Mouse (Mus musculus) right cerebral cortex, postnatal 14 days (tissue): ENCODE data around the gene Aff1.

Source experiments
- DNase-seq: peaks from one replicate; pipeline ENCODE4 v3.0.0; 2022

Gene Aff1

GRCm38 (mm10) chr5:103845418-103846153, 153.4 kb downstream of the Aff1 start:
- peak; percentile 45 for DNase-seq

DNA sequence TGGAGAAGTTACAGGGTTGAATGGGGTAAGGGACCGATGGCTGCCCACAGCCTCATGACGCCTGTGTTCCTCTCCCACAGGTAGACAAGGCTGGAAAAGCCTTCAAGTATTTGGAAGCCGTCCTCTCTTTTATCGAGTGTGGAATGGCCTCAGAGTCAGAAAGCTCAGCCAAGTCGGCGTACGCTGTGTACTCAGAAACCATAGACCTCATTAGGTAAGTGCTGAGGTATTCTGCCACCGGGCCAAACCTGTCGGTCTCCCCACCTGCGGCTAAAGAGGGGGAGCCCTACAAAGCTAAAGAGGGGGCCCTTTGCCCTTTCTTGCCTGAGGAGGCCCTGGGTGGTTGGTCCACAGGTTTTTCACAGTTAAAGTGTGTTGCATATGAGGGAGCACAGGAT, 154.0 kb downstream of the Aff1 start:
- DNase-seq: no peak

- no peak for DNase-seq
These were observed 154.4 kb downstream of the Aff1 start for GRCm38 (mm10) chr5:103846609-103847008.

DNA sequence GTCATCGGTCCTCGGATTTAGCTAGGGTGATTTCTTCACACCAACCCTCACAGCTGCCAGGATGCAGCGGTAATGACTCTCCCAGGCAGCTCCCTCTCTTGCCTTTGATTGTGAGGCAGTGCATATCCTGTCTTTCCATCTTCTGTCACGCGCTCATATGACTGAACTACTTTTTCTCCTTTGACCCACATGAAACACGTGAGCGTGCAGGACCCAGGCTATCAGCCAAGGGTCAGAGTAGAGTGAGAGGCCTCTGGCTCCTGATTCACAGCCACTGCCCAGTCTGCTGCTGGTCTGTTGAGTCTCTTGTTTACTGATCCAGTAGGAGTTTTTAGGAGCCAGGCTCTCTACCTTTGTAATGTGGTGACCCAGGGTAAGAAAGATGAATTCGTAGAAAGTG, 156.4 kb downstream of the Aff1 start:
- no peak for DNase-seq

DNA sequence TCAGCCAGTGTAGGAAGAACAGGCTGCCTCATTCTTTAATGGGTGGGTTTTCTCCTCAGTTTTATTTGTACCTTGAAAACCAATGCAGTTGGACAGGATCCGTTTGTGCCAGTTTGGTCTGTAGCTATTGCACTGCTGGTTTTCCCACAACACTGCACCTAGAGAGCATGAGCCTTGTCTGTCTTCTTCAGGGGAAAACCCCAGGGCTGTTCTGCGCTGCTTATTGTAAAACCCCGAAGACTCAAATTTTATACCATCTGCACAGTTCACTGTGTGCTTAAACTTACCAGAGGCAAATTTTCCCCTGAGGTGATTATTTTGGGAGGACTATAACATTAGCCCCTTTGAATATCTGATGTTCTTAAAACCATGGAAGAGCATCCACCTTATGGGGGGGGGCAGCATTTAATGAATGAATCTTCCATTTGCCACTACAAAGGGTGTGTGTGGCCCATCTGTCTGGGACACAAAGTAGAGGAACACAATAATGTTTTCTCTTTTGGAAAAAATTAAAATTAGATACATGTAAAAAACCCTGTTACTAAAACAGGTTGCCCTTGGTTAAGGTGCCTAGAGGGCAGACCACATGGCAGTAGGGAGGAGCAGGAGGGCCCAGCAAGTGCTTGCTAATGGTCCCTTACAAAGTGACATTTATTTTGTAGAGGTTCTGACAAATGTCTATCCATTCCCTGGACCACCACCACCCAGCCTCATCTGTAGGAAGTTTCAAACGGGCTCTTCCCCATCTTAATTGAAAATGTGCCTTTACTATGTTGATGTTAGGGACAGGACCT, 160.8 kb downstream of the Aff1 start:
- DNase-seq: no peak

GRCm38 (mm10) chr5:103854041-103854806, 162.1 kb downstream of the Aff1 start:
- peak; percentile 48 for DNase-seq

GRCm38 (mm10) chr5:103854807-103855194, 162.6 kb downstream of the Aff1 start:
- no peak for DNase-seq

GRCm38 (mm10) chr5:103855483-103856211, 163.5 kb downstream of the Aff1 start:
- DNase-seq: no peak

DNA sequence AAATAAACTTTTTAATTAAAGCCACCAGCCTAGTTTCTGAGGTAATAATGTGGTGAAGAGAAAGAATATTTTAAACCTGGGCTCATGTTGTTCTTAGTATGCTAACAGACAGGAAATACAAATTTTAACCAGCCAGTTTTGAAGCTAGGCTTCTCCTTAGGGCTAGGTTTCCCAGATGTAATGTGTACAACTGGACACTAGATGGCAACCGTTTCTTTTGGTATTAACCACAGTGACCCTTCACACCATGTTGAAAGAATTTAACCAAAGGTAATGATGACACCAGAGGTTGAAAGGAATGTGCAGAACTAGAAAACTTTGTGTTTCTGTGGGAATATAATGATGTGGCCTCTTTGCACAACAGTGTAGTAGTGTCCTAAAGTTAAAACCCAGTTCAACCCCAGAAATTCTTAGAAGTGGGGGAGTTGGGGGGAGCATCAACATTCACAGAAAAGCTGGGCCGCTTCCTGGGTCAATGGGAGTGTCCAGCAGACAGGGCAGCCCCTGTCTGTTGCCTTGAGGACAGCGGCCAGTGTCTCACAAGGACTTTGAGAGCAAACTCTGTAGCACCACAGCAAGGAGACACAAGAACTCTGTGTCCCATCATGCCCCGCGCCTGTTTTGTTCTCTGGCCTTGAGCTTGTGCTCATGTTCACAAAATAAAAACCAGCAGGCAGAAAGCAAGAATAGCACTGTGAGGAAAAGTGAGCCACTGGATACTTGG, 164.3 kb downstream of the Aff1 start:
- no peak for DNase-seq

DNA sequence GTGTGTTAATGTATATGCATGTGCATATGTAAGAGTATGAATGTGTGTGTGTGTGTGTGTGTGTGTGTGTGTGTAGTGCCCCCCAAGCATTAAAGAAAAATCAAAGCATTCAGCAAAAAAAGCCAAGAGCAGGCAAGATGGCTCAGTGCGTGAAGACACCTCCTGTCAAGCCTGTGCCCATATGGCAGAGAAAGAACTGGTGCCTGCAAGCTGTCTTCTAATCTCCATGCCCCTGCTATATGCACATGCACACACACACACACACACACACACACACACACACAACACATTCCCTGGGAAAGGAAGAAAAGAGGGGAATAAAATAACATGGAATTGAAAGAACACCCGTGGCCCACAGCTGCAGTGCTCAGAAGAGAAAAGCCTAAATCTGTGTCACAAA, 165.0 kb downstream of the Aff1 start:
- DNase-seq: no peak

DNA sequence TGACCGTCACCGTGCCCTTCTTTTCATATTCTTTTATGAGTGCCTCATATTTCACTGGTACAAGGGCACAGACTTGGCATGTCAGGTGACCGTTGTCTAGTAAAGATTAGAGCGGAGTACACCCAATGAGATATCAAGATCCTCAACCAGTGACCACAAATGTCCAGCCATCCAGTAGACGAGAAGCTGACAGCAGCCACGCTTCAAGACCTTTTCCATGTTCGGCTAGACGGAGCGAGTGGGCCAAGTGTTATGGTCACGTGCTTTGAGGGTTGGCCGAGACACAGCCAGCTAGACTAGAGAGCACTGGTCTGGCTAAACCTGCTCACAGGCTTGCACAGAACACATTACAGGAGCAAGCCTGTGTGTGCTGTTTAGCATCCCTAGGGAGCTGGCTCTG, 168.4 kb downstream of the Aff1 start:
- DNase-seq: no peak

- no peak for DNase-seq
These were observed 171.6 kb downstream of the Aff1 start for GRCm38 (mm10) chr5:103863759-103864158.

DNA sequence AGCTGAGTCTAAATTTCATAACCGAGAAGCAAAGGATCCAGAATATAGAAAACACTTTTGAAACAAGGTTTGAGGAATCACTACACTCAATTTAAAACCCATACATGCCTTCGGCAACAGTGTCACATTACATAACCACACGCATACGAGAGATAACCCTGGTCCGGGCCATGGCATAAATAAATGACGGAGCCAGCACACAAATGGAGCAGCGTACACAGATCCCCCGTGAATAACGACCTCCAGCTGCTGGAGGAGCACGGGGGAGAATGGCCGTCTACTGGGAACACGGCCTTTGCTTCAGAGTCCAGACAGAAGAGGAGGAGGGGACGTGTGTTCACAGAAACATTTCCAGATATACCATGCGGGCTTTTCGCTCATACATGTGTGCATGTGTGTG, 197.6 kb downstream of the Aff1 start:
- no peak for DNase-seq

DNA sequence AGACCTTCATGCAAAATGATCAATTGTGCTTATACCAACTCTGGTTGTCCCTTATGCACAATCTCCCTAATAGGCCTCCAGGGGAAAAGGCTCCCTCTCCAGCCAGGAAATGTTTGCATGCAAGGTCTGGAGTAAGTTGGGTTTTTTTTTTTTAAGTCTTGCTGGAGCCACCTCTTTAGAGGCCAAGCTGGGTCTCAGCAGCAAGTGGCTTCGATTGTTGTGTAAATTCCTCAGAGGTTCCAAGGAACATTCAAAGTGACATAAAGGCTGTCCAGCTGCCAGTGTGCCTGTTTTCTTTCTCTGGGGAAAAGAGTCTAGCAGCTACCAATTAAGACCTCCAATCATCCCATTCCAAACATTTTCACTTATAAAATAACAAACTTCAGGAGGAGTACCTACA, 206.1 kb downstream of the Aff1 start:
- DNase-seq: no peak
